Mouse (Mus musculus): Measurements from ENCODE around the gene Nceh1. TPM values are rescaled to one million over a fixed set of nuclear protein-coding genes. Genes with fewer than 3 reads are reported as not detected.

Gene Nceh1
- polyA plus RNA-seq, 1 experiment from 2014 or later = 6.7 TPM

DNA sequence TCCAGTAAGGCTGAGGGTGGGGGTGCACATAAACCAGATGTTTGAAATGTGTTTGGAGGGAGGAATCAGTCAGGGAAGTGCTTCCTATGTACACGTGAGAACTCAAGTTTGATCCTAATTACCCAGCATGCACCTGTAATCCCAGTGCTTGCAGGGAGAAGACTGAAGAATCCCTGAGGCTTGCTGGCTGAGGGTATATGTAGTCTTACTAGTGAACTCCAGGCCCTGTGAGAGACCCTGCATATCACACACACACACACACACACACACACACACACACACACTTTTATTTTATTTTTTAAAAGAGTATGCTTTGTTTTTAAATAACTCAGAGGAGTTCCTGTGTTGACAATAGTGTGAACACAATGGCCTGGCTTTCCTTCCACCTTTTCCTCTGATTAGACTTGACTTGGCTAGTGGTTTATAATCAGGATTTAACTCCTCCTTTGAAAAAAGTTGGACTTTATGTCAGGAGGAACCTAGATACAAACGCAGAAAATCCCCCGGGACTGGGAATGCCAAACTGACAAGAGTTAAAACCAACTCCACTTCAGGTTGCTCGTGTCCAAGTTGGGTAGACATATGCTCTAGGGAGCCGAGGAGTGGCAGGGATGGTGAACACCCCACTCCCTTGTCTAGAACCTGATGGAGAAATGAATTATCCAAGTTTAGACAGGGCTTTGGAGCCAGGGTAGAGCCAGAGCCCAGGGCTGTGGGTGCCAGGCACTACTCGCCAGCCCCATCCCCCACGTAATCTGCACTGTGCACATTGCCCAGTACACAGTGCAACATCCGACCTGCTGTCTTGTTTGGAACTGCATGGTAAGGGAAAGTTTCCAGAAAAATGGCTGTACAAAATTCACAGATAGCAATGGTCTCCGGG, 138.1 kb downstream of the Nceh1 start:
- H3K4me1 ChIP-seq (ENCODE audit: control insufficient read depth, insufficient read depth, low read length) = peaks cover 6% of the 10 kb centered on the region; the same call in 1 of the 2 replicates
- no peaks in the 10 kb centered on the region for H3K27me3 ChIP-seq (ENCODE audit: control insufficient read depth, insufficient read depth, low read length)
- 74% methylated on average over 9 of the region's 9 CpGs for WGBS
- H3K4me3 ChIP-seq (ENCODE audit: low read depth, low read length) = no peak overlapping the region
- H3K4me2 ChIP-seq (replicated peaks; ENCODE audit: low read depth, low read length) = no peak overlapping the region
- H3K9ac ChIP-seq (replicated peaks; ENCODE audit: low read depth, low read length) = no peak overlapping the region
- H3K9me3 ChIP-seq (ENCODE audit: control insufficient read depth, low read depth, low read length) = no peaks in the 10 kb centered on the region
- no peaks in the 10 kb centered on the region for H3K36me3 ChIP-seq (ENCODE audit: control insufficient read depth, insufficient read depth, low read length)
- H3K27ac ChIP-seq (ENCODE audit: low read length) = no peak overlapping the region
- ATAC-seq (ENCODE audit: insufficient number of reproducible peaks, insufficient read depth, low FRiP score, low read depth) = no peak

DNA sequence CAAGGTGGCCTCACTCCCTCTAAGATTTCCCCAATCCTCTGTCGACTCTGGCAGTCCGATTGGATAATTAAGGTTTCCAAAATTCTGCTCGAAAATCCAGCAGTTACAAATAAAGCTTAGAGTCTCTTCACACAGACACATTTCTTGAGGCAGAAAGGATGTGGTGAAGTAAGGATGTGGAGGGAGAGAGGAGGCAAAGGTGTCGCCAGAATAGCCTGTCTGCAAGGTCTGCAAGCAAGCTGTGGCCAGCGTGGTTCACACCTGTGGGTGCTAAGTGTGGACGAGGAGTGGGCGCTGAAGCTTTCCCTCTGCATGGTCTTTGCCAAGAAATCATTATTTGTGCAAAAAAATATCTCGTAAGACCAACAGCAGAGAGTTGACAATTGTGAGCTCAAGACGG, 139.8 kb downstream of the Nceh1 start:
- WGBS = 76% methylated on average over 9 of the region's 9 CpGs
- H3K4me2 ChIP-seq (replicated peaks; ENCODE audit: low read depth, low read length) = no peak overlapping the region
- no peaks in the 10 kb centered on the region for H3K27me3 ChIP-seq (ENCODE audit: control insufficient read depth, insufficient read depth, low read length)
- ATAC-seq (ENCODE audit: insufficient number of reproducible peaks, insufficient read depth, low FRiP score, low read depth) = no peak
- no peak overlapping the region for H3K4me3 ChIP-seq (ENCODE audit: low read depth, low read length)
- H3K9me3 ChIP-seq (ENCODE audit: control insufficient read depth, low read depth, low read length) = no peaks in the 10 kb centered on the region
- no peak overlapping the region for H3K27ac ChIP-seq (ENCODE audit: low read length)
- no peaks in the 10 kb centered on the region for H3K4me1 ChIP-seq (ENCODE audit: control insufficient read depth, insufficient read depth, low read length)
- no peaks in the 10 kb centered on the region for H3K36me3 ChIP-seq (ENCODE audit: control insufficient read depth, insufficient read depth, low read length)
- no peak overlapping the region for H3K9ac ChIP-seq (replicated peaks; ENCODE audit: low read depth, low read length)

DNA sequence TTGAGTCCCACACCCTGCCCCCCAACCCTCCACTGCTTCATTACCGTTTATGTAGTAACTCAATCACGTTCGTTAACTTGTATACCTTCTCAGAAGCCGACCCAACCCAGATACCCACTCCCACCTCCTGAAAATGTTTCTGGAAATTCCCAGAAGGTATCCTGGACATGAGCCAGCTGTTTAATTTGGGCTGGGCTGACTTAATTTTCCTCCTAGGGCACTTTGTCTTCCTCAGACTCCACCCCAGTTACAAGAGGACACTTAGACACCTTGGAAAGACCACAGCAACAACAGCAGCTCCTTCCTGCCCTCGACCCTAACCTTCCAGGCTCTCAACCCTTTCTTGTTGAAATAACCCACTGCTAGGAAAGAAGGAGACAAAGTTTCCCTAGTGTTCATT, 140.8 kb downstream of the Nceh1 start:
- WGBS = 43% methylated on average over 5 of the region's 5 CpGs
- Histone ChIP-seq H3K27me3 (ENCODE audit: control insufficient read depth, insufficient read depth, low read length) (no peaks in the 10 kb centered on the region), H3K4me2 (replicated peaks; ENCODE audit: low read depth, low read length) (no peak overlapping the region), H3K4me3 (ENCODE audit: low read depth, low read length) (no peak overlapping the region), H3K4me1 (ENCODE audit: control insufficient read depth, insufficient read depth, low read length) (no peaks in the 10 kb centered on the region), H3K27ac (ENCODE audit: low read length) (no peak overlapping the region), H3K9me3 (ENCODE audit: control insufficient read depth, low read depth, low read length) (no peaks in the 10 kb centered on the region), H3K36me3 (ENCODE audit: control insufficient read depth, insufficient read depth, low read length) (no peaks in the 10 kb centered on the region), H3K9ac (replicated peaks; ENCODE audit: low read depth, low read length) (no peak overlapping the region)
- ATAC-seq (ENCODE audit: insufficient number of reproducible peaks, insufficient read depth, low FRiP score, low read depth) = no peak

DNA sequence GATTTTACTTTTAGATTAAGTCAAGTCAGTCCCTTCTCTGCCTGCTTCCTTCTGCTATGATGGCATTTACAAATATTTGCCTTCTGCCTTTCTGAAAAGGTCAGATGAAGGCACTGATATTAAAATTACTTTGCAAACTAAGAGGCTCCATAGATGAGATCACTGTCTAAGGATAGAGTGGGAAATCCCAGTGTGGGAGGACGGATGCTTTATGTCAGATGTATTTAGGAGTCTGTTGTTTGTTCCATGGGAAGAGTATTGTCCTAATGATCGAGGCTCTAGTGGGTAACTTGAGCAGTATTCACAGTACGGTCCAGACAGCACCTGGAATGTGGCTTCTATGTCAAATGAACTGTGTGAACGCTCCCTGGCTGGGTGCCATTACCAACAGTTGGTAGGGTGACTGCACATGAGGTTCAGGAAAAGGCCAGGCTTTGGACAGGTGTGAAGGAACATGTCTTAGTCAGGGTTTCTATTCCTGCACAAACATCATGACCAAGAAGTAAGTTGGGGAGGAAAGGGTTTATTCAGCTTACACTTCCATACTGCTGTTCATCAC, 143.9 kb downstream of the Nceh1 start:
- no peaks in the 10 kb centered on the region for H3K4me1 ChIP-seq (ENCODE audit: control insufficient read depth, insufficient read depth, low read length)
- no peaks in the 10 kb centered on the region for H3K9me3 ChIP-seq (ENCODE audit: control insufficient read depth, low read depth, low read length)
- no peak overlapping the region for H3K9ac ChIP-seq (replicated peaks; ENCODE audit: low read depth, low read length)
- no peak overlapping the region for H3K4me2 ChIP-seq (replicated peaks; ENCODE audit: low read depth, low read length)
- H3K36me3 ChIP-seq (ENCODE audit: control insufficient read depth, insufficient read depth, low read length) = no peaks in the 10 kb centered on the region
- no peak for ATAC-seq (ENCODE audit: insufficient number of reproducible peaks, insufficient read depth, low FRiP score, low read depth)
- H3K4me3 ChIP-seq (ENCODE audit: low read depth, low read length) = no peak overlapping the region
- H3K27ac ChIP-seq (ENCODE audit: low read length) = no peak overlapping the region
- 52% methylated on average over 4 of the region's 4 CpGs for WGBS
- no peaks in the 10 kb centered on the region for H3K27me3 ChIP-seq (ENCODE audit: control insufficient read depth, insufficient read depth, low read length)

DNA sequence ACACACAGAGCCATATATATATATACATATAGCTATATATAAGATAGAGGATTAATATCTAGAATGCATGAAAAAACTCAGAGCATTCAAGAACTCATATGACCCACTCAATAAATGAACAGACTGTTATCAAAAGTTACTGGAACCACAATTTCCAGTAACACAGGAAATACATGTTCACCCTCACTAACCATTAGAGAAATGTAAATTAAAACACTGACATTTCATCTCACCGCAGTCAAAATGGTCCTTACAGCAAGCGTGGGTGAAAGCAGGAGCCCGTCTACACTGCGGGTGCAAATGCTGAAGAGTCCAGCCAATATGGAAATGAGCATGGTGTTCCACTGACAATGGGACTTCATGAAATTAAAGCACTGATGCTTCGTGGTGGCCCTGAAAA, 147.9 kb downstream of the Nceh1 start:
- no peak overlapping the region for H3K27ac ChIP-seq (ENCODE audit: low read length)
- WGBS = 86% methylated on average over 5 of the region's 5 CpGs
- H3K9me3 ChIP-seq (ENCODE audit: control insufficient read depth, low read depth, low read length) = no peaks in the 10 kb centered on the region
- no peaks in the 10 kb centered on the region for H3K36me3 ChIP-seq (ENCODE audit: control insufficient read depth, insufficient read depth, low read length)
- no peaks in the 10 kb centered on the region for H3K4me1 ChIP-seq (ENCODE audit: control insufficient read depth, insufficient read depth, low read length)
- no peak overlapping the region for H3K9ac ChIP-seq (replicated peaks; ENCODE audit: low read depth, low read length)
- H3K4me3 ChIP-seq (ENCODE audit: low read depth, low read length) = no peak overlapping the region
- H3K27me3 ChIP-seq (ENCODE audit: control insufficient read depth, insufficient read depth, low read length) = no peaks in the 10 kb centered on the region
- no peak overlapping the region for H3K4me2 ChIP-seq (replicated peaks; ENCODE audit: low read depth, low read length)
- ATAC-seq (ENCODE audit: insufficient number of reproducible peaks, insufficient read depth, low FRiP score, low read depth) = no peak

Other genes starting within 250 kb of the Nceh1 start
- 59.1 and 60.7 TPM in 2 replicates for gene Ect2, start 29.1 kb upstream of the Nceh1 start, polyA plus RNA-seq (2014; fragmentation: Nextera tagmentation; extraction: Ambion mirVana)
- 0.13 and 0.17 TPM in 2 replicates for gene Tnfsf10, start 134.1 kb downstream of the Nceh1 start, polyA plus RNA-seq (2014; fragmentation: Nextera tagmentation; extraction: Ambion mirVana)
- gene Ghsr, start 188.4 kb downstream of the Nceh1 start, polyA plus RNA-seq (2014; fragmentation: Nextera tagmentation; extraction: Ambion mirVana) = not detected in 2 replicates

Data from stomach, embryonic 14.5 days (tissue).